Mouse (Mus musculus) megakaryocyte, embryonic 14.5 days (primary cell): Measurements from ENCODE around the gene Sh3pxd2a.

ENCODE experiments used
- FLI1 ChIP-seq: IDR thresholded peaks from 2 replicates; pipeline ENCODE4 v1.6.1; 2012; ENCODE audit warnings: low read length, inconsistent platforms, mixed read lengths
- GATA1 ChIP-seq: IDR thresholded peaks from 3 replicates; pipeline ENCODE4 v1.6.1; 2012; ENCODE audit warnings: mixed read lengths, low read length, inconsistent platforms, borderline replicate concordance

DNA sequence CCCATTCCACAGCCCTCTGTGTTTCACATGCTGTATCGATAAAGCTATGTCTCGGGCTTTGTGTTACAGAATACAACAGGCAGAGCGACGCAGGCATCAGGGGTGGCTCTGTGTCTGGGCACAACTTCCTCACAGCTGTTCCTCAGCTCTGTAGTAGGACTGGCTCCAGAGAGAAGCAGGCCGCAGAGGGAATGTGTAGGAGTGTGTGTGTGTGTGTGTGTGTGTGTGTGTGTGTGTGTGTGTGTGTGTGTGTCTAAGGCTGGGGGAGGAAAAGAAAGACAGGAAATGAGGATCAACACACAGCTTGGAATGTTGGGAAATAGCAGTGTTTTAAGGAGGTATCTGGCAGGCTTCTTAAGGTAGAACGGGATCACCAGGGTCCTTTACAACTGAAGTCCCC lies 187.5 kb downstream of the Sh3pxd2a start:
- no peak for TF ChIP-seq GATA1
- TF ChIP-seq FLI1, result no peak
